ENCODE assay signal across 9 mouse cellular contexts in genomic region chr7:110891501-110891986, GRCm38 (mm10). TPM values are rescaled to one million over a fixed set of nuclear protein-coding genes. Genes with fewer than 3 reads are reported as not detected.
DNase-seq lines count a peak whose midpoint lies in the region; ATAC-seq and TF ChIP-seq lines count a peak whose summit lies in the region.
"Had no signal": no experiment of that assay in that cellular context is flagged by ENCODE, and none has a peak within 500 bp of the region (broad histone marks: within the 10 kb centered on the region; RNA-seq: fewer than 3 reads in every experiment).

No protein-coding gene starts in this region.

- 23% methylated on average over 9 of the region's 9 CpGs for WGBS in intestine, postnatal 0 days
- 11% methylated on average over 9 of the region's 9 CpGs for WGBS in liver, embryonic 16.5 days (ENCODE audit: insufficient replicate concordance)
- WGBS in hindbrain, embryonic 16.5 days = 80% methylated on average over 9 of the region's 9 CpGs

- no peaks in the 10 kb centered on the region for H3K27me3 ChIP-seq in intestine, postnatal 0 days (replicated peaks; ENCODE audit: control insufficient read depth, insufficient read depth, low read length)
- H3K27me3 ChIP-seq in liver, embryonic 16.5 days (ENCODE audit: control insufficient read depth, insufficient read depth, low read depth, low read length) = no peaks in the 10 kb centered on the region
- H3K27me3 ChIP-seq in hindbrain, embryonic 16.5 days (replicated peaks; ENCODE audit: control insufficient read depth, insufficient read depth, low read length) = no peaks in the 10 kb centered on the region

- H3K4me2 ChIP-seq in intestine, postnatal 0 days (replicated peaks; ENCODE audit: low read depth) = peak overlapping the region; percentile 40; the same call in 1 of the 2 replicates
- H3K4me2 ChIP-seq in liver, embryonic 16.5 days (ENCODE audit: low read depth, low read length) = peak overlapping the region; percentile 48
- H3K4me2 ChIP-seq in hindbrain, embryonic 16.5 days (ENCODE audit: low read length) = no peak overlapping the region

- intact Hi-C loops in gastrocnemius, adult 2 months (cut with DNase I) = no loop called here

- H3K9ac ChIP-seq in intestine, postnatal 0 days (ENCODE audit: low read depth, low read length) = no peak overlapping the region
- peak overlapping the region; percentile 48; the same call in 1 of the 2 replicates for H3K9ac ChIP-seq in liver, embryonic 16.5 days (ENCODE audit: low read depth, low read length)
- no peak overlapping the region for H3K9ac ChIP-seq in hindbrain, embryonic 16.5 days (ENCODE audit: low read depth, low read length)

- TF ChIP-seq CTCF in gastrocnemius, adult 2 months (IDR thresholded peaks at IDR 0.05) = no peak
- no peak for TF ChIP-seq CTCF in intestine, postnatal 0 days (IDR thresholded peaks at IDR 0.05; ENCODE audit: low read depth)

- DNase-seq in cerebellum, postnatal 10 days = peak; percentile 41
- peak; percentile 56 for DNase-seq in gastrocnemius, adult 2 months
- DNase-seq in testis, postnatal 10 days (ENCODE audit: low spot score) = peak; percentile 65

- ATAC-seq in cerebellum, adult (ENCODE audit: insufficient number of reproducible peaks, low FRiP score, low TSS enrichment) = no peak
- peak; percentile 80 for ATAC-seq in intestine, postnatal 0 days
- ATAC-seq in liver, embryonic 16.5 days (ENCODE audit: low read depth) = peak; percentile 62
- ATAC-seq in inflammation-experienced regulatory T-cells, adult 6 months = no peak
- ATAC-seq in hindbrain, embryonic 16.5 days = no peak

- peaks cover 12% of the 10 kb centered on the region; the same call in 1 of the 2 replicates for H3K4me1 ChIP-seq in intestine, postnatal 0 days (replicated peaks; ENCODE audit: control insufficient read depth, insufficient read depth, low read length)
- peaks cover 13% of the 10 kb centered on the region for H3K4me1 ChIP-seq in liver, embryonic 16.5 days (ENCODE audit: control insufficient read depth, low read depth, low read length)
- no peaks in the 10 kb centered on the region for H3K4me1 ChIP-seq in hindbrain, embryonic 16.5 days (ENCODE audit: control insufficient read depth, insufficient read depth, low read depth, low read length)

- H3K9me3 ChIP-seq in intestine, postnatal 0 days (ENCODE audit: control insufficient read depth) = no peaks in the 10 kb centered on the region
- no peaks in the 10 kb centered on the region for H3K9me3 ChIP-seq in liver, embryonic 16.5 days (replicated peaks; ENCODE audit: control insufficient read depth, low read length)
- H3K9me3 ChIP-seq in hindbrain, embryonic 16.5 days (ENCODE audit: control insufficient read depth, low read length) = no peaks in the 10 kb centered on the region

- no peak overlapping the region for H3K4me3 ChIP-seq in gastrocnemius, adult 2 months
- no peak overlapping the region for H3K4me3 ChIP-seq in intestine, postnatal 0 days (ENCODE audit: low read depth, low read length)
- no peak overlapping the region for H3K4me3 ChIP-seq in liver, embryonic 16.5 days (ENCODE audit: low read depth, low read length)
- no peak overlapping the region for H3K4me3 ChIP-seq in hindbrain, embryonic 16.5 days (ENCODE audit: low read length)

- H3K36me3 ChIP-seq in intestine, postnatal 0 days (ENCODE audit: control insufficient read depth, insufficient read depth) = no peaks in the 10 kb centered on the region; the same call in 1 of the 2 replicates
- no peaks in the 10 kb centered on the region for H3K36me3 ChIP-seq in liver, embryonic 16.5 days (ENCODE audit: control insufficient read depth, insufficient read depth)
- H3K36me3 ChIP-seq in hindbrain, embryonic 16.5 days (ENCODE audit: control insufficient read depth, insufficient read depth, low read length) = no peaks in the 10 kb centered on the region

- H3K27ac ChIP-seq in gastrocnemius, adult 2 months = peak overlapping the region; percentile 56
- peak overlapping the region; percentile 84 for H3K27ac ChIP-seq in intestine, postnatal 0 days (ENCODE audit: low read depth, low read length)
- peak overlapping the region; percentile 75 for H3K27ac ChIP-seq in liver, embryonic 16.5 days (ENCODE audit: low read length)
- H3K27ac ChIP-seq in hindbrain, embryonic 16.5 days (ENCODE audit: low read depth, low read length) = no peak overlapping the region

RNA-seq across cellular contexts. Expression of gene Lyve1, which starts 28.5 kb away (rescaled TPM):
- total RNA-seq in gastrocnemius, adult 2 months (2021) = 1 to 10 TPM; 5.7 to 9.6 TPM
- polyA plus RNA-seq in intestine, postnatal 0 days (2015; fragmentation: Nextera tagmentation; extraction: Ambion mirVana) = 26.9 and 29.9 TPM in 2 replicates
- 24.3 and 26.4 TPM in 2 replicates for polyA plus RNA-seq in liver, embryonic 16.5 days (2015; fragmentation: Nextera tagmentation; extraction: Ambion mirVana)
- polyA plus RNA-seq in inflammation-experienced regulatory T-cells, adult 6 months (2017; shearing (Covaris generic)) = not detected
- polyA plus RNA-seq in hindbrain, embryonic 16.5 days (2015; fragmentation: Nextera tagmentation; extraction: Ambion mirVana) = 5.6 and 6.6 TPM in 2 replicates
- polyA plus RNA-seq: C2C12 had no signal

RNA-seq across cellular contexts. Expression of gene Rnf141, which starts 47.3 kb away (rescaled TPM):
- total RNA-seq in gastrocnemius, adult 2 months (2021) = 10 to 100 TPM; 20.1 to 21.4 TPM
- polyA plus RNA-seq in intestine, postnatal 0 days (2015; fragmentation: Nextera tagmentation; extraction: Ambion mirVana) = 31.0 and 33.5 TPM in 2 replicates
- 29.0 and 30.7 TPM in 2 replicates for polyA plus RNA-seq in liver, embryonic 16.5 days (2015; fragmentation: Nextera tagmentation; extraction: Ambion mirVana)
- 10 to 100 TPM; 13.0 to 20.0 (median 13.1) TPM for polyA plus RNA-seq in inflammation-experienced regulatory T-cells, adult 6 months (2017; shearing (Covaris generic))
- polyA plus RNA-seq in hindbrain, embryonic 16.5 days (2015; fragmentation: Nextera tagmentation; extraction: Ambion mirVana) = 39.6 and 48.9 TPM in 2 replicates

Comparison
In these comparisons a context has a peak if more than half of its experiments do, and no peak if none do; other contexts are left out.
1. ATAC-seq: peak in intestine, postnatal 0 days (single experiment) and liver, embryonic 16.5 days (single experiment); none in cerebellum, adult (single experiment), inflammation-experienced regulatory T-cells, adult 6 months (single experiment) and hindbrain, embryonic 16.5 days (single experiment).
2. Peak in every context shown above with its lines, with median percentiles within 50 percentile points of each other: DNase-seq.